ENCODE assay signal across 8 mouse cellular contexts in genomic region chr4:129130755-129131303, GRCm38 (mm10). TPM values are rescaled to one million over a fixed set of nuclear protein-coding genes. Genes with fewer than 3 reads are reported as not detected.
DNase-seq lines count a peak whose midpoint lies in the region; ATAC-seq lines count a peak whose summit lies in the region.

No protein-coding gene starts in this region.

- peak overlapping the region; percentile 36 for H3K4me2 ChIP-seq in hindbrain, embryonic 13.5 days
- H3K4me2 ChIP-seq in neural tube, embryonic 15.5 days, result peak overlapping the region; percentile 46

- peak; percentile 49 to 55 for DNase-seq in CD8-positive naive resting alpha-beta T cell, adult 2 months (ENCODE audit: low read depth in 2 of 2, low spot score in 2 of 2)
- DNase-seq in ZHBTc4 (ENCODE audit: low read depth, low spot score) (peak; percentile 94), liver (peak; percentile 52)
- no peak for DNase-seq in gastrocnemius, postnatal 10 days
- DNase-seq in right cerebral cortex, adult 2 months (ENCODE audit: low spot score in 2 of 2), result no peak
- no peak for DNase-seq in layer of hippocampus, postnatal 36 days

- peak overlapping the region; percentile 18 for H3K4me3 ChIP-seq in hindbrain, embryonic 13.5 days
- H3K4me3 ChIP-seq in neural tube, embryonic 15.5 days (replicated peaks), result peak overlapping the region; percentile 20; the same call in 1 of the 2 replicates

- H3K27ac ChIP-seq in hindbrain, embryonic 13.5 days, result peak overlapping the region; percentile 44; the same call in 1 of the 2 replicates
- peak overlapping the region; percentile 39; the same call in 1 of the 2 replicates for H3K27ac ChIP-seq in neural tube, embryonic 15.5 days (replicated peaks)

- peaks cover 16% of the 10 kb centered on the region for H3K27me3 ChIP-seq in hindbrain, embryonic 13.5 days
- no peaks in the 10 kb centered on the region; the same call in 1 of the 2 replicates for H3K27me3 ChIP-seq in neural tube, embryonic 15.5 days (replicated peaks)

- peaks cover 46% of the 10 kb centered on the region for H3K4me1 ChIP-seq in hindbrain, embryonic 13.5 days (replicated peaks)
- peaks cover 45% of the 10 kb centered on the region for H3K4me1 ChIP-seq in neural tube, embryonic 15.5 days

- WGBS in hindbrain, embryonic 13.5 days, result 6% methylated on average over 16 of the region's 17 CpGs
- WGBS in neural tube, embryonic 15.5 days, result 6% methylated on average over 16 of the region's 17 CpGs

- H3K36me3 ChIP-seq in hindbrain, embryonic 13.5 days, result no peaks in the 10 kb centered on the region
- no peaks in the 10 kb centered on the region for H3K36me3 ChIP-seq in neural tube, embryonic 15.5 days

- H3K9me3 ChIP-seq in hindbrain, embryonic 13.5 days, result no peaks in the 10 kb centered on the region
- no peaks in the 10 kb centered on the region for H3K9me3 ChIP-seq in neural tube, embryonic 15.5 days (replicated peaks)

- peak overlapping the region; percentile 3; the same call in 1 of the 2 replicates for H3K9ac ChIP-seq in hindbrain, embryonic 13.5 days
- H3K9ac ChIP-seq in neural tube, embryonic 15.5 days (replicated peaks), result no peak overlapping the region

- peak; percentile 64 for ATAC-seq in hindbrain, embryonic 13.5 days (ENCODE audit: low FRiP score)
- peak; percentile 65 for ATAC-seq in neural tube, embryonic 15.5 days (ENCODE audit: low FRiP score)

RNA-seq across cellular contexts. Expression of gene Fndc5, which starts 6.0 kb away (rescaled TPM):
- 5.4 and 6.5 TPM in 2 replicates for polyA plus RNA-seq in hindbrain, embryonic 13.5 days (2015; fragmentation: Nextera tagmentation; extraction: Ambion mirVana)
- polyA plus RNA-seq in neural tube, embryonic 15.5 days (2015; fragmentation: Nextera tagmentation; extraction: Ambion mirVana), result 27.0 and 34.9 TPM in 2 replicates
- 10 to 100 TPM; 33.6 to 37.4 TPM for total RNA-seq in gastrocnemius, postnatal 10 days (2021)
- 10 to 100 TPM; 76.2 to 78.0 TPM for total RNA-seq in layer of hippocampus, postnatal 36 days (2021)

RNA-seq across cellular contexts. Expression of gene Hpca, which starts 9.0 kb away (rescaled TPM):
- polyA plus RNA-seq in hindbrain, embryonic 13.5 days (2015; fragmentation: Nextera tagmentation; extraction: Ambion mirVana), result 36.3 and 39.7 TPM in 2 replicates
- polyA plus RNA-seq in neural tube, embryonic 15.5 days (2015; fragmentation: Nextera tagmentation; extraction: Ambion mirVana), result 129 and 143 TPM in 2 replicates
- total RNA-seq in gastrocnemius, postnatal 10 days (2021), result 1 to 10 TPM in 1 of 2 experiments, under 1 TPM in 1; 0.68 to 1.1 TPM
- 1,000 to 10,000 TPM; 2,384 to 2,720 TPM for total RNA-seq in layer of hippocampus, postnatal 36 days (2021)

RNA-seq across cellular contexts. Expression of gene Tmem54, which starts 25.5 kb away (rescaled TPM):
- polyA plus RNA-seq in hindbrain, embryonic 13.5 days (2015; fragmentation: Nextera tagmentation; extraction: Ambion mirVana), result not detected in 2 replicates
- polyA plus RNA-seq in neural tube, embryonic 15.5 days (2015; fragmentation: Nextera tagmentation; extraction: Ambion mirVana), result 3.3 TPM in 1 of 2 replicates, not detected in the other
- total RNA-seq in gastrocnemius, postnatal 10 days (2021), result not detected
- not detected for total RNA-seq in layer of hippocampus, postnatal 36 days (2021)

RNA-seq across cellular contexts. Expression of gene S100pbp, which starts 58.7 kb away (rescaled TPM):
- polyA plus RNA-seq in hindbrain, embryonic 13.5 days (2015; fragmentation: Nextera tagmentation; extraction: Ambion mirVana), result 17.6 and 18.0 TPM in 2 replicates
- 16.7 TPM in 2 replicates for polyA plus RNA-seq in neural tube, embryonic 15.5 days (2015; fragmentation: Nextera tagmentation; extraction: Ambion mirVana)
- total RNA-seq in gastrocnemius, postnatal 10 days (2021), result 10 to 100 TPM in 1 of 2 experiments, 1 to 10 TPM in 1; 8.3 to 13.3 TPM
- total RNA-seq in layer of hippocampus, postnatal 36 days (2021), result 10 to 100 TPM; 31.8 to 34.8 TPM

RNA-seq across cellular contexts. Expression of gene Yars, which starts 58.7 kb away (rescaled TPM):
- 104 and 106 TPM in 2 replicates for polyA plus RNA-seq in hindbrain, embryonic 13.5 days (2015; fragmentation: Nextera tagmentation; extraction: Ambion mirVana)
- 109 and 111 TPM in 2 replicates for polyA plus RNA-seq in neural tube, embryonic 15.5 days (2015; fragmentation: Nextera tagmentation; extraction: Ambion mirVana)
- total RNA-seq in gastrocnemius, postnatal 10 days (2021), result 10 to 100 TPM; 35.5 to 48.5 TPM
- total RNA-seq in layer of hippocampus, postnatal 36 days (2021), result 10 to 100 TPM; 84.4 to 95.9 TPM

Comparison
In these comparisons a context has a peak if more than half of its experiments do, and no peak if none do; other contexts are left out.
1. DNase-seq: peak in CD8-positive naive resting alpha-beta T cell, adult 2 months (2 of 2), ZHBTc4 (single experiment) and liver (single experiment); none in gastrocnemius, postnatal 10 days (single experiment), right cerebral cortex, adult 2 months (0 of 2) and layer of hippocampus, postnatal 36 days (0 of 2).
2. RNA of gene Hpca, which starts 9.0 kb away (total RNA-seq): 2,384 to 2,720 TPM in layer of hippocampus, postnatal 36 days; 0.68 to 1.1 TPM in gastrocnemius, postnatal 10 days; every median in the first group is over 1,000 times any median in the second.